26 mouse cellular contexts compared by ENCODE assay signal in the genomic region with DNA sequence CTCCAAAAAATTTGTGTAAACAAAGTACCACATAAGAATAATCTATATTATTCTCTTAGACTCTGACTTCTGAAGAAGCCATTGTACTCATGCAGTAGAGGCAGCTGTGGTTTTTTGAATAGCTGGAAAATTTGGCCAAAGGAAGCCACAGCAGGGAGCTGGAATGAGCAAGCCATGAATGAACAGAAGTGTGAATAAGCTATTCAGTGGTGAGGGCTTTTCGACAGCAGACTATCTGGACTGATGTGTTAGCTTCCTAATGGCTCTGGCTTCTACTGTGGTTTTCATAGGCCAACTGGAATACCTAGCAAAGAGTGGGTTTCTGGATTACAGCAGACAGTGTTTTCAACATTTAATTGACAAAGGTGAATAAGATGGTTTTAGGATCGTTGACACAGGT.
DNase-seq lines count a peak whose midpoint lies in the region; ATAC-seq and TF ChIP-seq lines count a peak whose summit lies in the region.
"Had no signal": no experiment of that assay in that cellular context is flagged by ENCODE, and none has a peak within 500 bp of the region (broad histone marks: within the 10 kb centered on the region; RNA-seq: fewer than 3 reads in every experiment).

No protein-coding gene starts in this region.

- no peak overlapping the region for H3K4me2 ChIP-seq in hindbrain, embryonic 12.5 days (replicated peaks)
- no peak overlapping the region for H3K4me2 ChIP-seq in midbrain, postnatal 0 days (ENCODE audit: low read depth, low read length, poor library complexity, severe bottlenecking)
- no peak overlapping the region for H3K4me2 ChIP-seq in kidney, embryonic 16.5 days (replicated peaks; ENCODE audit: low read depth, low read length)
- H3K4me2 ChIP-seq: embryonic facial prominence, embryonic 15.5 days; intestine, embryonic 15.5 days had no signal

- no peaks in the 10 kb centered on the region; the same call in 1 of the 2 replicates for H3K4me1 ChIP-seq in hindbrain, embryonic 10.5 days (replicated peaks)
- H3K4me1 ChIP-seq in hindbrain, embryonic 12.5 days = no peaks in the 10 kb centered on the region
- no peaks in the 10 kb centered on the region for H3K4me1 ChIP-seq in midbrain, postnatal 0 days (ENCODE audit: insufficient read depth, low read length)
- H3K4me1 ChIP-seq in midbrain, embryonic 10.5 days = peaks cover 3% of the 10 kb centered on the region; the same call in 1 of the 2 replicates
- no peaks in the 10 kb centered on the region for H3K4me1 ChIP-seq in kidney, embryonic 16.5 days (ENCODE audit: insufficient read depth, low read length)
- H3K4me1 ChIP-seq: embryonic facial prominence, embryonic 15.5 days; heart, embryonic 10.5 days; intestine, embryonic 15.5 days had no signal

- no peak overlapping the region for H3K27ac ChIP-seq in hindbrain, embryonic 10.5 days
- no peak overlapping the region for H3K27ac ChIP-seq in hindbrain, embryonic 12.5 days
- no peak overlapping the region for H3K27ac ChIP-seq in midbrain, postnatal 0 days (ENCODE audit: low read depth, low read length)
- H3K27ac ChIP-seq in midbrain, embryonic 10.5 days (replicated peaks) = no peak overlapping the region
- no peak overlapping the region for H3K27ac ChIP-seq in kidney, embryonic 16.5 days (ENCODE audit: low read length)
- H3K27ac ChIP-seq: embryonic facial prominence, embryonic 15.5 days; forebrain, embryonic 10.5 days; heart, embryonic 10.5 days; intestine, embryonic 15.5 days had no signal

- no peak for TF ChIP-seq CTCF in midbrain, postnatal 0 days (IDR thresholded peaks at IDR 0.05)

- peak; percentile 4 to 34 for DNase-seq in cerebellum, postnatal 10 days
- no peak for DNase-seq in cerebellum, postnatal 4 days (ENCODE audit: low spot score in 2 of 2)
- peak; percentile 12 for DNase-seq in hindbrain, embryonic 10.5 days (ENCODE audit: low spot score)
- peak; percentile 22 for DNase-seq in midbrain, postnatal 0 days (ENCODE audit: low spot score)
- no peak for DNase-seq in midbrain, embryonic 10.5 days (ENCODE audit: low spot score)
- DNase-seq: adrenal gland, postnatal 14 days; B cell, adult 2 months; cerebellum, adult 18-20 months; cerebellum, adult 9-11 months; gastrocnemius, postnatal 10 days; heart, adult 18-20 months; heart, postnatal 10 days; heart, postnatal 4 days; kidney, adult 2 months had no signal

- ATAC-seq in hindbrain, embryonic 12.5 days (ENCODE audit: low FRiP score) = no peak
- ATAC-seq in midbrain, postnatal 0 days (ENCODE audit: low FRiP score) = no peak
- ATAC-seq in kidney, embryonic 16.5 days (ENCODE audit: low FRiP score, low TSS enrichment) = no peak
- ATAC-seq: activated CD4-positive, CD25-positive, alpha-beta regulatory T cell, adult 4 months; CD4-positive, CD25-positive, alpha-beta regulatory T cell, adult 4 months; forebrain, embryonic 16.5 days; intestine, embryonic 15.5 days; Patski had no signal

- no peaks in the 10 kb centered on the region for H3K9me3 ChIP-seq in hindbrain, embryonic 10.5 days
- no peaks in the 10 kb centered on the region for H3K9me3 ChIP-seq in hindbrain, embryonic 12.5 days (replicated peaks)
- no peaks in the 10 kb centered on the region for H3K9me3 ChIP-seq in midbrain, postnatal 0 days (ENCODE audit: low read length)
- H3K9me3 ChIP-seq in midbrain, embryonic 10.5 days (replicated peaks) = no peaks in the 10 kb centered on the region
- no peaks in the 10 kb centered on the region for H3K9me3 ChIP-seq in kidney, embryonic 16.5 days (ENCODE audit: low read length)
- H3K9me3 ChIP-seq: embryonic facial prominence, embryonic 15.5 days; forebrain, embryonic 10.5 days; heart, embryonic 10.5 days; intestine, embryonic 15.5 days had no signal

- H3K27me3 ChIP-seq in hindbrain, embryonic 10.5 days (ENCODE audit: insufficient read depth, poor library complexity, severe bottlenecking) = no peaks in the 10 kb centered on the region
- no peaks in the 10 kb centered on the region for H3K27me3 ChIP-seq in hindbrain, embryonic 12.5 days
- H3K27me3 ChIP-seq in midbrain, postnatal 0 days (ENCODE audit: insufficient read depth, low read length) = no peaks in the 10 kb centered on the region
- H3K27me3 ChIP-seq in midbrain, embryonic 10.5 days (ENCODE audit: low read depth, poor library complexity, severe bottlenecking) = no peaks in the 10 kb centered on the region
- no peaks in the 10 kb centered on the region for H3K27me3 ChIP-seq in kidney, embryonic 16.5 days (ENCODE audit: insufficient read depth, low read length)
- H3K27me3 ChIP-seq: embryonic facial prominence, embryonic 15.5 days; intestine, embryonic 15.5 days had no signal

- 57% methylated on average over 2 of the region's 2 CpGs for WGBS in hindbrain, embryonic 10.5 days
- 51% methylated on average over 2 of the region's 2 CpGs for WGBS in hindbrain, embryonic 12.5 days
- WGBS in midbrain, postnatal 0 days = 43% methylated on average over 2 of the region's 2 CpGs
- 67% methylated on average over 2 of the region's 2 CpGs for WGBS in midbrain, embryonic 10.5 days
- 75% methylated on average over 2 of the region's 2 CpGs for WGBS in kidney, embryonic 16.5 days

- no peak overlapping the region for H3K9ac ChIP-seq in hindbrain, embryonic 12.5 days
- H3K9ac ChIP-seq in midbrain, postnatal 0 days (replicated peaks; ENCODE audit: low read length, poor library complexity, severe bottlenecking) = no peak overlapping the region
- H3K9ac ChIP-seq in kidney, embryonic 16.5 days (replicated peaks; ENCODE audit: low read length) = no peak overlapping the region
- H3K9ac ChIP-seq: embryonic facial prominence, embryonic 15.5 days; intestine, embryonic 15.5 days had no signal

- no peaks in the 10 kb centered on the region for H3K36me3 ChIP-seq in hindbrain, embryonic 10.5 days
- no peaks in the 10 kb centered on the region for H3K36me3 ChIP-seq in hindbrain, embryonic 12.5 days
- H3K36me3 ChIP-seq in midbrain, postnatal 0 days (ENCODE audit: insufficient read depth, low read length) = no peaks in the 10 kb centered on the region
- no peaks in the 10 kb centered on the region for H3K36me3 ChIP-seq in midbrain, embryonic 10.5 days
- H3K36me3 ChIP-seq in kidney, embryonic 16.5 days (ENCODE audit: insufficient read depth, low read length) = no peaks in the 10 kb centered on the region
- H3K36me3 ChIP-seq: embryonic facial prominence, embryonic 15.5 days; forebrain, embryonic 10.5 days; G1E; heart, embryonic 10.5 days; intestine, embryonic 15.5 days had no signal

- H3K4me3 ChIP-seq in hindbrain, embryonic 10.5 days = no peak overlapping the region
- H3K4me3 ChIP-seq in hindbrain, embryonic 12.5 days = no peak overlapping the region
- H3K4me3 ChIP-seq in midbrain, postnatal 0 days (ENCODE audit: low read depth, low read length) = no peak overlapping the region
- H3K4me3 ChIP-seq in midbrain, embryonic 10.5 days = no peak overlapping the region
- H3K4me3 ChIP-seq in kidney, embryonic 16.5 days (ENCODE audit: low read length) = no peak overlapping the region
- H3K4me3 ChIP-seq: embryonic facial prominence, embryonic 15.5 days; erythroblast, embryonic 14.5 days; forebrain, embryonic 10.5 days; heart, embryonic 10.5 days; intestine, embryonic 15.5 days had no signal

Comparison
In these comparisons a context has a peak if more than half of its experiments do, and no peak if none do; other contexts are left out.
1. DNase-seq: peak in cerebellum, postnatal 10 days (2 of 2), hindbrain, embryonic 10.5 days (single experiment) and midbrain, postnatal 0 days (single experiment); none in cerebellum, postnatal 4 days (0 of 2) and midbrain, embryonic 10.5 days (single experiment).